Mouse (Mus musculus) stomach, embryonic 15.5 days (tissue): ENCODE measurements around the gene Ezr. TPM values are rescaled to one million over a fixed set of nuclear protein-coding genes. Genes with fewer than 3 reads are reported as not detected.

Source experiments
- ATAC-seq: fragments of 200-750 bp; cut with Nextera tagmentation; 2 replicates; pipeline ENCODE4 v1.8.0; 2017; ENCODE audit warnings: low read depth, moderate number of reproducible peaks, moderate TSS enrichment; ENCODE audit not compliant: insufficient read depth, low FRiP score
- H3K27ac ChIP-seq: fragments of 300-500 bp; sonication (generic); 2 replicates; pipeline ENCODE4 v1.5.1; 2015; ENCODE audit warnings: mild to moderate bottlenecking, inconsistent platforms
- H3K27me3 ChIP-seq: fragments of 300-500 bp; sonication (generic); replicated peaks from 2 replicates; pipeline ENCODE4 v1.6.1; 2015; ENCODE audit warnings: inconsistent platforms
- H3K36me3 ChIP-seq: fragments of 300-500 bp; sonication (generic); 2 replicates; pipeline ENCODE4 v1.6.1; 2015; ENCODE audit warnings: inconsistent platforms
- H3K4me1 ChIP-seq: fragments of 300-500 bp; sonication (generic); 2 replicates; pipeline ENCODE4 v1.6.1; 2015; ENCODE audit warnings: inconsistent platforms
- H3K4me2 ChIP-seq: fragments of 300-500 bp; sonication (generic); 2 replicates; pipeline ENCODE4 v1.6.1; 2015; ENCODE audit warnings: mild to moderate bottlenecking, inconsistent platforms
- H3K4me3 ChIP-seq: fragments of 300-500 bp; sonication (generic); replicated peaks from 2 replicates; pipeline ENCODE4 v1.5.1; 2015; ENCODE audit warnings: inconsistent platforms
- H3K9ac ChIP-seq: fragments of 300-500 bp; sonication (generic); 2 replicates; pipeline ENCODE4 v1.6.1; 2015; ENCODE audit warnings: inconsistent platforms
- H3K9me3 ChIP-seq: fragments of 300-500 bp; sonication (generic); 2 replicates; pipeline ENCODE4 v1.6.1; 2016; ENCODE audit warnings: inconsistent platforms
- WGBS: fragments of 180-500 bp; shearing (Covaris S2); methylation state at CpG from one replicate; pipeline ENCODE4 v1.1.7; 2015; 5-methylcytosine and 5-hydroxymethylcytosine counted together
- polyA plus RNA-seq: library from polyadenylated mRNA; unstranded; fragments of >200 nt; fragmentation: Nextera tagmentation; extraction: Ambion mirVana; gene quantifications from 2 replicates; pipeline ENCODE4 v1.2.1, GENCODE M21; 2015

Ezr gene
- polyA plus RNA-seq, 1 experiment from 2014 or later = 228 TPM

DNA sequence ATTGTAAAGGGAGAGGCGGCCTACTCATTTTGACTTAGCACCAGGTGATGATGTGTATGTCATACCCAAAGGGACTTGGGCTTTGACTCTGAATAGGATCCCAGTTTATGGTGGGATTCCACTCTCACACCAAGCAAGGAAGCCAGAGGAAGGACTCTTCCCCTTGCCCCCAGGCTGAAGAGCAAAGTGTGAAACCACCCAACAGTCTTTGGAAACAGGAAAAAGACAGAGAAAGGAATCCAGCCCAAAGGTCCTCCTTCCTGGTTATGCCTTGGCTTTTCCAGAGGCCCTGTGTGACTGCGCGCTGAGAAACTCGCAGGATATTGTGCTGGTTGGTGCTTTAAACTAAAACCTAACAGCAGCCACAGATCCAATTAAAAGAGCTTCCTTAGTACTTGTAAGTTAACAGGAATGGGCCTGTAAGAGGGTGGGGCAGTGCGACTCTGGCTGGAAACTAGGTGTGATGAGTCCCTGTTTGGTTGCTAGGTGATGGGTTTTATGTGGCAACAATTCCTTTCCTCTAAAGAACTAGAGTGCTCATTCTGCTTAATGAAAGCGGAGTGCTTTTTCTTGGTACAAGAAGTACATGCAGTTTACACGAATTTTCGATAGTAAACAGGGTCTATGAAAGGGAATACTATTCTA lies 26.1 kb upstream of the Ezr start:
- Histone ChIP-seq H3K4me3 (no peak overlapping the region), H3K4me2 (peak overlapping the region; percentile 22; the same call in 1 of the 2 replicates), H3K4me1 (peaks cover 4% of the 10 kb centered on the region; the same call in 1 of the 2 replicates), H3K27ac (peak overlapping the region; percentile 87), H3K9me3 (no peaks in the 10 kb centered on the region), H3K27me3 (no peaks in the 10 kb centered on the region), H3K36me3 (no peaks in the 10 kb centered on the region), H3K9ac (no peak overlapping the region)
- 67% methylated on average over 8 of the region's 8 CpGs for WGBS
- no peak for ATAC-seq

DNA sequence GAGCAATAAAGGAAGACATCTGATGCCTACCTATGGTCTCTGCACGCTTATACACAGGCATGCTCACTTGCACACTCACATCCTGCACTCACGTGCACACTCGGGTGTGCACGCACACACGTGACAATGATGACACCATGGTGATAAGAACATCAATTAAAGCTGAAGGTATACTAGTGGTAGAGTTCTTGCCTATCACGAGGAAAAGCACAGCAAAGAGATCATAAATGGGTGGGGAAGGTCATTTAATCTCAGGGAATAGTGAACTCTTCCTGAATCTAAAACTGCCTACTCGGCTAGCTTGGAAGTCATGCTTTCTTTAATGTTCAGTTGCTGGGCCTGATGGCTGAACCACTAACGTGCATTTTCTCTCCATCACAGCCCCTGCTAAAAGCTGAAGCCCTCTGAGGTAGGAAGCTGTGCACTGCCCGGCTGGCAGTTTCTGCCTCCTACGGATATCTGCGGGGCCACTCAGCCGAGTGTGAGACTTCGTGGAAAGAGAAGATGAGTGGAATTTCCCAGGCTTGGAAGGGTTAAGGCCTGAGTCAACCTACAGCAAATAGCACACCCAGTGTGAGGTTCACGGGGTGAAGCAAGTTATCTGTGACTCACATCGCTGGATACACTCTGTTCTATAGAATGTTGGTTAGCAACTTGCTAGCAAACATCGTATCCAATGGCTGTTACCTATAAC lies 25.4 kb upstream of the Ezr start:
- no peaks in the 10 kb centered on the region for H3K9me3 ChIP-seq
- no peak overlapping the region for H3K4me3 ChIP-seq
- no peak overlapping the region for H3K4me2 ChIP-seq
- no peaks in the 10 kb centered on the region for H3K36me3 ChIP-seq
- 65% methylated on average over 16 of the region's 16 CpGs for WGBS
- peak; percentile 69 for ATAC-seq
- no peaks in the 10 kb centered on the region for H3K4me1 ChIP-seq
- no peak overlapping the region for H3K9ac ChIP-seq
- peak overlapping the region; percentile 87 for H3K27ac ChIP-seq
- H3K27me3 ChIP-seq = no peaks in the 10 kb centered on the region

DNA sequence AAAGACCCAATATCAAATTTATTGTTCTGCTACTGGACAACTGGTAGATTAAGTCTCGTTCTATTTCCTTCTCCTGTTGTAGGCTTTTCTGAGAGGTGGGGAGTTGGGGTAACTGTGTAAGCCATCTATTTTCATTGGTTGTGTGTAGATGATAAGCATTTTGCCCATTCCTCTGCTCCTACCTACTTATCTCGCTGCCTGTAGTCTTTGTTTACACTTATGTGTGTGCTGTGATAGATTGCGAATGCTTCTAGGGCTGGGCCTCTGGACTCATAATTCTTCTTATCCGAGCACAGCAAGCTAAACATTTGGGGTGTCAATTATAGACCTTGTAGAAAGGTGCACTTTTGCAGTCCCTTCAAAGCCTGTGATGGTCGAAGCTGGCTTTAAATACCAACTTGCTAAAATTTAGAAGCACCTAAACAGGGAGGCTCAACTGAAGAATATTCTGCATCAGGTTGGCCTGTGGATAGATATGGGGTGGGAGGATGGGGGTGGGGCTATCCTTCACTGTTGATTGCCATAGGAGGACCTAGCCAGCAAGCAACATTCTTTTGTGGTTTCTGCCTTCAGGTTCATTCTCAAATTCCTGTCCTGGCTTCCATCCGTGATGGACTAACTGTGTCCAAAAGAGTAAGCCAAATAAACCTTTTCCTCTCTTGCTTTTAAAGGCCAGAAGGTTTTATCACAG lies 22.4 kb upstream of the Ezr start:
- Histone ChIP-seq H3K4me3 (no peak overlapping the region), H3K27me3 (no peaks in the 10 kb centered on the region), H3K27ac (peak overlapping the region; percentile 44), H3K9me3 (no peaks in the 10 kb centered on the region), H3K4me2 (no peak overlapping the region), H3K9ac (no peak overlapping the region), H3K4me1 (no peaks in the 10 kb centered on the region), H3K36me3 (no peaks in the 10 kb centered on the region)
- ATAC-seq = peak; percentile 90
- 16% methylated on average over 6 of the region's 6 CpGs for whole genome bisulfite sequencing

DNA sequence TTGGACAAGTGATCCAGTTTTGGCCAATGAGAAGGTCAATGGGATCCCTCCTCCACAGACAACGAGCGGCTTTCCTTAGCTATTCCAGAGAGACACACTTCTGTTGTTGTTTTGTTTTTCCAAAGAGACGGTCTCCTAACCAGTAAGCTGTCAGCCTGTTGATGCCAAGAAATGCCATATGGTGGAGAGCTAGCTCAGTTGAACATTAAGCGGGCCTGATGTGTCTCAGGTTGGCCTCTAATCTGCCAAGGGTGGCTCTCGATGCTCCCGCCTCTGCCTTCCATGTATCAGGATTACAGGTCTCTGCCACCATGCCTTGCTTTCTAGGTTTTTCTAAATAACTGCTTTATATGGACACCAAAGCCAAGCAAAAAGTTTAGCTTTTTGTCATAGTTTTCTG lies 21.5 kb upstream of the Ezr start:
- H3K4me3 ChIP-seq = no peak overlapping the region
- H3K4me2 ChIP-seq = no peak overlapping the region
- no peak overlapping the region for H3K9ac ChIP-seq
- H3K9me3 ChIP-seq = no peaks in the 10 kb centered on the region
- peak overlapping the region; percentile 6; the same call in 1 of the 2 replicates for H3K27ac ChIP-seq
- ATAC-seq = no peak
- no peaks in the 10 kb centered on the region for H3K36me3 ChIP-seq
- no peaks in the 10 kb centered on the region for H3K27me3 ChIP-seq
- WGBS = 84% methylated on average over 6 of the region's 6 CpGs
- no peaks in the 10 kb centered on the region for H3K4me1 ChIP-seq

DNA sequence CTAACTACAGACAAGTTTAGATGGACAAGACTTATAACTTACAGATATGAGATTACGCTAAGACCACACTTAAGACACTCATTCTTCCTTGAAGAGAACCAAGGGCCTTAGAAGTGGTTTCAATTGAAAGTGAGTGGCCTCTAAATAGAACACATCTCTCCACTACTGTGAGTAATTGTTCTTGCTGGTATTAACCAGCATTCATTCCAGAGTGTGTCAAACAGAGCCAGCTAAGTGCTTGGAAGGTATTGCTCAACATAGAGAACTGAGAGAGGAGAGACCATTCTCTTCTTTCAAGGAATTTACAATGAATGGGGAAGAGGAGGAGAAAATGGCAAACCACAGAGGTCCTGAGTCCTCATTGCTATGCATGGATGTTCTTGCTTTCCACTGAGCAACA lies 21.0 kb upstream of the Ezr start:
- Histone ChIP-seq H3K9ac (no peak overlapping the region), H3K4me2 (no peak overlapping the region), H3K36me3 (no peaks in the 10 kb centered on the region), H3K4me1 (no peaks in the 10 kb centered on the region), H3K27me3 (no peaks in the 10 kb centered on the region), H3K27ac (no peak overlapping the region), H3K4me3 (no peak overlapping the region), H3K9me3 (no peaks in the 10 kb centered on the region)
- no peak for ATAC-seq
- WGBS = 86% methylated on average over 1 of the region's 1 CpGs

DNA sequence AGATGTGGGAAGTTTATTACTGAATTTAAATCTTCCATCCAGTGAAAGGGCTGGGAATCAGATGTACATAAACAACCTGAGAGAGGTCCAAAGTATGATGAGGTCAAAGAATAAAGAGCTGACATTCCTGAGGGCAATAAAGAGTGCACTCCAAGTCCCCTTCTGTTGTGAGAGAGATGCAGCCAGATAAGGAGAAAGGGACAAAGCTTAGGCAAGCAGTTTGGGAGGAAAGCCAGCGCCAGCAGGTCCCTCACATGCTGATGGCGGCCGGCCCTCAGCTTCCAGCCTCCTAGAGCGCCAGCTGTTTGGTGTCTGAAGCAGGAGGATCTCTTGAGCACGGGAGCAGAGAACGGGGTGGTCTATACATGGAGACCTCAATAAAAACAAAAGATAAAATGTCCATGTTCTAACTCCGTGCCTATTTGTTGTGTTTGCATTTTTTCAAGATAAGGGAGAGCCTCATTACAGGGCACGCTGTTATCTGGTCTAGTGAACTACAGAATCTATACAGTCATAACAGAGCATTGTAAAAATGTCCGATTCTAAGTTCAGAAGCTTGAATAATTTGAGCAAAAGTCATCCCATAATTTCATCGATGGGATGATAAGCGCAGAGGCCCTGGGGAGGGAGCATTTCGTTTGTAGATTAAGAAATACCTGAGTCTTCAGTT lies 15.9 kb upstream of the Ezr start:
- Histone ChIP-seq H3K9me3 (no peaks in the 10 kb centered on the region), H3K9ac (no peak overlapping the region), H3K4me3 (no peak overlapping the region), H3K27ac (no peak overlapping the region), H3K36me3 (no peaks in the 10 kb centered on the region), H3K4me2 (no peak overlapping the region), H3K4me1 (0 out of 2 replicates have a peak, but pooled peaks cover 3% of the 10 kb centered on the region), H3K27me3 (no peaks in the 10 kb centered on the region)
- no peak for ATAC-seq
- 61% methylated on average over 12 of the region's 12 CpGs for WGBS

DNA sequence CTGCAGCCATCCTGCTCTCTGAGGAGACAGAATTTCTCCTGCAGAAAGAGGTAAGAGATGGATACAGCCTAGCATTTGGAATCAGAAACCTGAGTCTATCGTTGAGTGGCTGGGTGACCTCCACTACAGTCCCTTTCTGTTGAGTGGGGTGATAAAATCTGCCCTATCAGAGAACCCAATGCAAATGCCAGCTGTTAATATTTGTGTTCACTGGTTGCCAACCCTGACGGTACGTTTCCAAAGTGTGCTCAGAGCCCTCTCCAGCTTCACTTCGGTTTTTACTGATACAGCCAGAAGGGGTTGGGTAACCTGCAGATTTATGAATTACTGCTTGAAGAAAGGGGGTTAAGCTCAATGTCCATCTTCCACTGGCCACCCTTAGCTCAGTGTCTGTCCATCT lies 14.9 kb upstream of the Ezr start:
- 54% methylated on average over 4 of the region's 4 CpGs for WGBS
- ATAC-seq = no peak

GRCm38 (mm10) chr17:6794160-6794751 lies 11.7 kb upstream of the Ezr start:
- 51% methylated on average over 12 of the region's 12 CpGs for WGBS
- H3K9me3 ChIP-seq = no peaks in the 10 kb centered on the region
- no peak overlapping the region for H3K9ac ChIP-seq
- no peaks in the 10 kb centered on the region for H3K36me3 ChIP-seq
- H3K4me3 ChIP-seq = no peak overlapping the region
- no peaks in the 10 kb centered on the region for H3K27me3 ChIP-seq
- no peak overlapping the region for H3K4me2 ChIP-seq
- no peak for ATAC-seq
- 0 out of 2 replicates have a peak, but pooled peaks cover 3% of the 10 kb centered on the region for H3K4me1 ChIP-seq
- H3K27ac ChIP-seq = no peak overlapping the region

More for the DNA sequence above, 14.9 kb upstream of the Ezr start:
- Histone ChIP-seq H3K4me1 (0 out of 2 replicates have a peak, but pooled peaks cover 3% of the 10 kb centered on the region), H3K4me2 (no peak overlapping the region), H3K9ac (no peak overlapping the region), H3K27me3 (no peaks in the 10 kb centered on the region), H3K27ac (no peak overlapping the region), H3K4me3 (no peak overlapping the region), H3K9me3 (no peaks in the 10 kb centered on the region), H3K36me3 (no peaks in the 10 kb centered on the region)

GRCm38 (mm10) chr17:6789581-6790118 lies 7.1 kb upstream of the Ezr start:
- Histone ChIP-seq H3K9ac (no peak overlapping the region), H3K4me3 (no peak overlapping the region), H3K9me3 (no peaks in the 10 kb centered on the region), H3K36me3 (no peaks in the 10 kb centered on the region), H3K27ac (no peak overlapping the region), H3K27me3 (no peaks in the 10 kb centered on the region), H3K4me1 (no peaks in the 10 kb centered on the region), H3K4me2 (no peak overlapping the region)
- no peak for ATAC-seq
- WGBS = 86% methylated on average over 9 of the region's 9 CpGs

DNA sequence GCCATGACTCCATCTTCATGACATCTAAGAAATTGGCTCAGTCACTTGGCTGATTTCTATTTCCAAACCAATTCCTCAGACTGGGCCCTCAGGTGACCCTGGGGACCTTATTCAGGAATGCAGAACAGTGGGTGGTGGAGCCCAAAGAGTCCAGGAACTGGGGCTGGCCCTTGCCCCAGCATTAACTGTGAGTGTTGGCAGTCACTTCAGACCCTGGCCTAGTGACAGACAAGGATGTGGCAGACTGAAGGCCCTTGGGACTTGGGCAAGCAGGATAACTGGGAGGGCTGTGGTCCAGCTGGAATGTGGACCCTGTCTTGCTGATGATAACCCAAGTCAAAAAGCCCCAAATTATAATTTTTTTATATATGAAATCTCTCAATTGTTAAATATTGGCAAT lies 6.5 kb upstream of the Ezr start:
- Histone ChIP-seq H3K9me3 (no peaks in the 10 kb centered on the region), H3K9ac (no peak overlapping the region), H3K4me1 (no peaks in the 10 kb centered on the region), H3K27ac (no peak overlapping the region), H3K4me3 (no peak overlapping the region), H3K27me3 (no peaks in the 10 kb centered on the region), H3K4me2 (no peak overlapping the region), H3K36me3 (no peaks in the 10 kb centered on the region)
- ATAC-seq = no peak

- Histone ChIP-seq H3K9me3 (no peaks in the 10 kb centered on the region), H3K36me3 (no peaks in the 10 kb centered on the region), H3K27me3 (no peaks in the 10 kb centered on the region), H3K9ac (no peak overlapping the region), H3K4me3 (no peak overlapping the region), H3K27ac (no peak overlapping the region), H3K4me1 (0 out of 2 replicates have a peak, but pooled peaks cover 3% of the 10 kb centered on the region), H3K4me2 (no peak overlapping the region)
- no peak for ATAC-seq
- whole genome bisulfite sequencing = 87% methylated on average over 4 of the region's 4 CpGs
These were observed 4.7 kb upstream of the Ezr start for GRCm38 (mm10) chr17:6787241-6787640.
